Mouse (Mus musculus) hindbrain, embryonic 11.5 days (tissue): ENCODE results near the gene Gm29735. TPM values are rescaled to one million over a fixed set of nuclear protein-coding genes. Genes with fewer than 3 reads are reported as not detected.
"Not testable (repeated sequence)": the region's sequence is repeated elsewhere in the genome, so short reads cannot be mapped to it uniquely, and the experiment has no call there.

Experiments
- ATAC-seq: fragments of 200-750 bp; cut with Nextera tagmentation; 2 replicates; pipeline ENCODE4 v1.8.0; 2017; ENCODE audit warnings: mild to moderate bottlenecking, moderate TSS enrichment, moderate library complexity; ENCODE audit not compliant: low FRiP score
- DNase-seq: peaks from one replicate; pipeline ENCODE4 v3.0.0-alpha.2; 2015; ENCODE audit warnings: low spot score
- H3K27ac ChIP-seq: fragments of 300-500 bp; sonication (generic); 2 replicates; pipeline ENCODE4 v1.5.1; 2014; ENCODE audit warnings: mild to moderate bottlenecking, low read depth, low read length
- H3K27me3 ChIP-seq: fragments of 300-500 bp; sonication (generic); 2 replicates; pipeline ENCODE4 v1.6.1; 2014; ENCODE audit warnings: mild to moderate bottlenecking, low read length, moderate library complexity, mixed read lengths; ENCODE audit not compliant: control insufficient read depth, insufficient read depth
- H3K36me3 ChIP-seq: fragments of 300-500 bp; sonication (generic); 2 replicates; pipeline ENCODE4 v1.6.1; 2014; ENCODE audit warnings: mild to moderate bottlenecking, low read length, moderate library complexity, mixed read lengths; ENCODE audit not compliant: control insufficient read depth, insufficient read depth
- H3K4me1 ChIP-seq: fragments of 300-500 bp; sonication (generic); replicated peaks from 2 replicates; pipeline ENCODE4 v1.6.1; 2014; ENCODE audit warnings: low read length, mixed read lengths; ENCODE audit not compliant: control insufficient read depth, insufficient read depth
- H3K4me2 ChIP-seq: fragments of 300-500 bp; sonication (generic); replicated peaks from 2 replicates; pipeline ENCODE4 v1.6.1; 2014; ENCODE audit warnings: mild to moderate bottlenecking, low read depth, low read length
- H3K4me3 ChIP-seq: fragments of 300-500 bp; sonication (generic); 2 replicates; pipeline ENCODE4 v1.5.1; 2014; ENCODE audit warnings: low read depth, low read length
- H3K9ac ChIP-seq: fragments of 300-500 bp; sonication (generic); 2 replicates; pipeline ENCODE4 v1.6.1; 2014; ENCODE audit warnings: low read depth, low read length
- H3K9me3 ChIP-seq: fragments of 300-500 bp; sonication (generic); 2 replicates; pipeline ENCODE4 v1.6.1; 2016; ENCODE audit warnings: low read length; ENCODE audit not compliant: control insufficient read depth
- WGBS: fragments of 180-500 bp; shearing (Covaris S2); extraction: QIAGEN DNeasy Blood & Tissue Kit; methylation state at CpG from one replicate; pipeline ENCODE4 v1.1.7; 2014; 5-methylcytosine and 5-hydroxymethylcytosine counted together
- polyA plus RNA-seq: library from polyadenylated mRNA; unstranded; fragments of >200 nt; fragmentation: Nextera tagmentation; extraction: Ambion mirVana; gene quantifications from 2 replicates; pipeline ENCODE4 v1.2.1, GENCODE M21; 2014

The Gm29735 gene
- polyA plus RNA-seq = not detected in 2 replicates

DNA sequence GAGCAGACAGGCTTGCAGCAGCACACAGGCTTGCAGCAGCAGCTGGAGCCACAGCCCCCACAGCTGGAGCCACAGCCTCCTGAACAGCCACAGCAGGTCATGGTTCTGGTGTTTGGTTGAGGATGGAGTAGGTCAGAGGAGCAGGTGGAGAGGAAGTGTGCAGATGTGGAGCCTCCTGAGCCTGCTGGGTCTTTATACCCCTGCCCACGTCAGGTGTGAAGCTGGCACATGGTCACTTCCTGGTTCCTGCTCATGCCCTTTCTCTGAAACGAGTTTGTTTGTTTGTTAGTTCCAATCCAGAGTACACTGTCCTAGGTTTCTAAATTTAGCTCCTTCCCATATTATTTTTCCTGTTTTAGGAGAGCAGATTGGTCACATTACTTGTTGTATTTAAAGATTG is at the start of gene Gm29735:
Gene Gm29735 (minus strand): TSS at position 101 of the 400 bp plus-strand sequence.
- WGBS = 61% methylated on average over 2 of the region's 2 CpGs

DNA sequence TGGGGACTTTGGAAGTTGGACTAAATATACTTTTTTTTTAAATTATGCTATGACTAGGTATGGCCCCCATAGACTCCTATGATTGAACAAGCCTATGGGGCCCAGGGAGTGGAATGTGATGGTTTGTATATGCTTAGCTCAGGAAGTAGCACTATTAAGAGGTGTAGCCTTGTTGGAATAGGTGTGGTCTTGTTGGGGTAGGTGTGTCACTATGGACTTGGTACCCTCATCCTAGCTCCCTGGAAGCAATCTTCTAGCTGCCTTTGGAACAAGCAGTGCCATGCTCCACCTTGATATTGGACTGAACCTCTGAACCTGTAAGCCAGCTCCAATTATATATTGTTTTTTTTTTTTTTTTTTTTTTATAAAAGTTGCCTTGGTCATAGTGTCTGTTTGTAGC is 48.6 kb upstream of the Gm29735 start:
- H3K27me3 ChIP-seq = no peaks in the 10 kb centered on the region
- H3K9me3 ChIP-seq = no peaks in the 10 kb centered on the region
- no peaks in the 10 kb centered on the region for H3K36me3 ChIP-seq
- DNase-seq = no peak
- H3K4me3 ChIP-seq = no peak overlapping the region
- no peak overlapping the region for H3K27ac ChIP-seq
- no peak overlapping the region for H3K9ac ChIP-seq
- no peaks in the 10 kb centered on the region for H3K4me1 ChIP-seq
- H3K4me2 ChIP-seq = no peak overlapping the region
- ATAC-seq = no peak

More for the DNA sequence above, at the start of gene Gm29735:
- H3K27ac ChIP-seq, H3K4me2 ChIP-seq, ATAC-seq, H3K4me3 ChIP-seq, H3K36me3 ChIP-seq, H3K27me3 ChIP-seq, H3K9ac ChIP-seq, H3K9me3 ChIP-seq, H3K4me1 ChIP-seq, DNase-seq: not testable (repeated sequence)

DNA sequence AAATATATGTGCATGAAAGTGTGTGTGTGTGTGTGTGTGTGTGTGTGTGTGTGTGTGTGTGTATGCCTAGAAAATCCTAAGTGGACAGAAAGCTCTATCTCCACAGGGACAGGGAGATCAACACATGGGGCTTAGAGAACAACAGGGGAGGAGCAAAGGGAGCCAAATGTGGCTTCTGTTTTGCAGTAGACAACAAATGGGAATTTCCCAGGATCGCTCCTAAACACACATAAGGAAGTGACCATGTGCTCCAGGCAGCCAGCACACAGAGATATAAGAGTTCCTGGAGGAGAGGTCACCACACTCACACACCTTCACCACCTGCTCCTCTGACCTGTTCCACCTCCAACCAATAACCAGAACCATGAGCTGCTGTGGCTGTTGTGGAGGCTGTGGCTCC is 44.2 kb upstream of the Gm29735 start, which contains the start of gene Krtap5-3:
Gene Krtap5-3 (plus strand): TSS at position 301 of the 400 bp plus-strand sequence.
- no peak within 1 kb of the TSS for H3K4me2 ChIP-seq
- 69% methylated on average over 1 of the region's 1 CpGs for whole genome bisulfite sequencing
- no peak within 1 kb of the TSS for H3K9ac ChIP-seq
- ATAC-seq (no peak), DNase-seq (no peak)
- no peak within 1 kb of the TSS for H3K27ac ChIP-seq
- H3K9me3 ChIP-seq = no peaks in the 10 kb centered on the region
- no peaks in the 10 kb centered on the region for H3K36me3 ChIP-seq
- H3K4me1 ChIP-seq = no peaks in the 10 kb centered on the region
- H3K27me3 ChIP-seq = no peaks in the 10 kb centered on the region; the same call in 1 of the 2 replicates
- H3K4me3 ChIP-seq = no peak within 1 kb of the TSS

DNA sequence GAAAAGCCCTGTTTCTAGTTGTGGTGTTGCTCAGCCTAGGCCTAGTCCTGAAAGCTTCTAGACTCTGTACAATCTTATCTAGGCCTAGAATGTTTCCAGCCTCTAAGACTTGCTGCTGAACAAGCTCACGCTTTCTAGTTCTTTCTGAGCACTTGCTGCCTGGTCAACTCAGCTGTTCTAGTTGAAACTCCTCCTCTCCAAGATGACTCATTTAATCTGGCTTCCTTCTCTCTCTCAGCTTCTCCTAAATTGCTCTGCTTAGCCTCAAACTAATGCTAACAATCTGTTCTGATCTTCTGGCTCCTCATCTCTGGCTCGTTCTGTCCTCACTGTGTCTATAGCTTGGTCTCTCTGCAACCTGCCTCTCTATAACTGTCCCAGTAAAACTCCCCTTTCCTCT is 41.8 kb upstream of the Gm29735 start:
- WGBS = 83% methylated on average over 2 of the region's 2 CpGs
- no peak overlapping the region for H3K27ac ChIP-seq
- DNase-seq = no peak
- no peaks in the 10 kb centered on the region for H3K4me1 ChIP-seq
- H3K4me2 ChIP-seq = no peak overlapping the region
- H3K36me3 ChIP-seq = no peaks in the 10 kb centered on the region
- ATAC-seq = no peak
- H3K9me3 ChIP-seq = no peaks in the 10 kb centered on the region
- H3K27me3 ChIP-seq = no peaks in the 10 kb centered on the region; the same call in 1 of the 2 replicates
- H3K9ac ChIP-seq = no peak overlapping the region
- H3K4me3 ChIP-seq = no peak overlapping the region

DNA sequence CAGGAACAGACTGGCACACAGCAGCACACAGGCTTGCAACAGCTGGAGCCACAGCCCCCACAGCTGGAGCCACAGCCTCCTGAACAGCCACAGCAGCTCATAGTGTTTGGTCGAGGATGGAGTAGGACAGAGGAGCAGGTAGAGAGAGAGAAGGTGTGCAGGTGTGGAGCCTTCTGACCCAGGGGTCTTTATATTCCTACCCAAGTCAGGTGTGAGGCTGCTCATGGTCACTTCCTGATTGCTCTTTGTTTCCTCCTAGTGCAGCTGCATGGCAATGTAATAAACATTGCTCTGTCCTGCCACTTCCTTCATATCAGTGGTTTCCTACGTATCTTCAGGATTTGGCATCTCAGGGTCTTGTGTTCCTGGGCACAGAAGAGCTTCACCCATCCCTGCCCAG is 33.4 kb upstream of the Gm29735 start, which contains the start of gene Gm10153:
Gene Gm10153 (minus strand): TSS at position 101 of the 400 bp plus-strand sequence.
- Histone ChIP-seq H3K4me3 (no peak within 1 kb of the TSS), H3K4me1 (no peaks in the 10 kb centered on the region), H3K9me3 (no peaks in the 10 kb centered on the region), H3K27me3 (no peaks in the 10 kb centered on the region), H3K4me2 (no peak within 1 kb of the TSS), H3K27ac (no peak within 1 kb of the TSS), H3K9ac (no peak within 1 kb of the TSS), H3K36me3 (no peaks in the 10 kb centered on the region)
- DNase-seq (no peak), ATAC-seq (no peak)
- 54% methylated on average over 2 of the region's 2 CpGs for WGBS

DNA sequence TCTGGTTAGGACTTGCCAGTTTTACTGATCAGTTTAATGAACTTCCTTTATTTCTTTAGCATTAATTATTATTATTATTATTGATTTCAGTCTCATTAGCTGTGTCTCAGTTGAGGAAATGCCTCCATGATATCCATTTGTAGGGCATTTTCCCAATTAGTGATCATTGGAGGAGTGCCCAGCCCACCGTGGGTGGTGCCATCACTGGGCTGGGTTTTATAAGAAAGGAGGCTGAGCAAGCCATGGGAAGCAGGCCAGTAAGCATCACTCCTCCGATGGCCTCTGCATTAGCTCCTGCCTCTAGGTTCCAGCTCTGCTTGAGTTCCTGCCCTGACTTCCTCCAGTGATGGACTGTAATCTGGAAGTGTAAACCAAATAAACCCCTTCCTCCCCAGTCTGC is 31.2 kb upstream of the Gm29735 start:
- H3K27ac ChIP-seq = no peak overlapping the region
- H3K4me2 ChIP-seq = no peak overlapping the region
- ATAC-seq (no peak), DNase-seq (no peak)
- H3K36me3 ChIP-seq = no peaks in the 10 kb centered on the region
- H3K27me3 ChIP-seq = no peaks in the 10 kb centered on the region
- H3K9me3 ChIP-seq = no peaks in the 10 kb centered on the region
- H3K4me3 ChIP-seq = no peak overlapping the region
- 80% methylated on average over 2 of the region's 2 CpGs for WGBS
- H3K9ac ChIP-seq = no peak overlapping the region
- H3K4me1 ChIP-seq = no peaks in the 10 kb centered on the region

DNA sequence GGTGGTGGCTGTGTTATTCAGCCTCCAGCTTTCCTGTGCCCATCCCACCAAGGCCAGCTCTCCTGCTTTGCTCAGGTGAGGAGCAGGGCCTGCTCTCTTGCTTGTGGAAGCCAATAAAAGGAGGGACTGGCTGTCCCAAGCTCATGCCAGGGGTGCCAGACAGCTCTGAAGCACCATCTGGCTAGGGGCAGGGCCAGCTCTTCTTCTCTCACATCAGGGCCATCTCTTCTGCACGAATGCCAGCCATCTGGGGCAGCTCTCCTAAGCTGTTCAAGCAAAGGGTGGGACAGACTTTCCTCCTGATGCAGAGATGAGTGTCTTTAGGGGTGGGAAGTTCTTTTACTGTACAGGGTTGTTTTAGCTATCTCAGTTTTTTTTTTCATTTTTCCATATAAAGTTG is 24.1 kb upstream of the Gm29735 start:
- no peaks in the 10 kb centered on the region for H3K36me3 ChIP-seq
- WGBS = 67% methylated on average over 1 of the region's 1 CpGs
- no peak overlapping the region for H3K4me3 ChIP-seq
- no peak overlapping the region for H3K9ac ChIP-seq
- H3K4me2 ChIP-seq = no peak overlapping the region
- no peaks in the 10 kb centered on the region for H3K4me1 ChIP-seq
- no peak for DNase-seq
- H3K27me3 ChIP-seq = no peaks in the 10 kb centered on the region
- no peaks in the 10 kb centered on the region for H3K9me3 ChIP-seq
- no peak overlapping the region for H3K27ac ChIP-seq
- ATAC-seq = no peak

DNA sequence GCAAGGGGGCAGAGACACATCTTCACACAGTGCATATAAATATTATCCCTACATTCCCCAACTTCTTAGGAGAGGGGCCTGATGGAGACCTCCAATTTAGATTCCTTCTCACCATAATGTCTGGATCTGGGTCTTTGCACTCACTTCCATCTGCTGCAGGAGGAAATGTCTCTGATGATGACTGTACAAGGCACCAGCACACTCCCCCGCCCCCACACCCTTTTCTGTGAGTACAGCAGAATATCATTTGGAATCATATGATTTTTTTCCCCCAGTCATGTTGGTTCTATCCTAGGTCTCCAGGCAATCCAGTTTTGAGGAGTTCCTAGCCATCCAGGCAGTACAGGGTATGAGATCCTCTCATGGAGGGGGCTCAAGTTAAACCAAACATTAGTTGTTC is 21.8 kb upstream of the Gm29735 start:
- ATAC-seq (no peak), DNase-seq (no peak)
- no peaks in the 10 kb centered on the region for H3K4me1 ChIP-seq
- H3K36me3 ChIP-seq = no peaks in the 10 kb centered on the region
- no peaks in the 10 kb centered on the region for H3K27me3 ChIP-seq
- H3K9ac ChIP-seq = no peak overlapping the region
- 90% methylated on average over 1 of the region's 1 CpGs for WGBS
- H3K9me3 ChIP-seq = no peaks in the 10 kb centered on the region
- H3K27ac ChIP-seq = no peak overlapping the region
- H3K4me3 ChIP-seq = no peak overlapping the region
- H3K4me2 ChIP-seq = no peak overlapping the region

DNA sequence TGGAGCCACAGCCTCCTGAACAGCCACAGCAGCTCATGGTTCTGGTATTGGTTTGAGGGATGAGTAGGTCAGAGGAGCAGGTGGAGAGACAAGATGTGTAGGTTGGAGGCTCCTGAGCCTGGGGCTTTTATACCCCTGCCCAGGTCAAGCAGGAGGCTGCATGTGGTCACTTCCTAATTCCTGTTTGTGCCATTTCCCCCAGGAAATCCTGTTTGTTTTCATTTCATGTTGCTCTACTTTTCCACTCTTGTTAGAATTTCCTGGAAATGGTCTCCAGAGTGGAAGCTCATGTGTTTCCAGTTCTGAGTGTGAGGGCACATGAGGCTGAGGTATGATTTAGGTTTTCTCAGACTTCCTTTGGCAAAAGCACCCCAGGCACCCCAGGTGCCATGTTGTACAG is 19.0 kb upstream of the Gm29735 start, which contains the start of gene Krtap5-2:
Gene Krtap5-2 (minus strand): TSS at position 101 of the 400 bp plus-strand sequence.
- H3K4me3 ChIP-seq, H3K36me3 ChIP-seq, H3K9ac ChIP-seq, H3K9me3 ChIP-seq, H3K4me2 ChIP-seq, H3K4me1 ChIP-seq, DNase-seq, ATAC-seq, H3K27ac ChIP-seq, H3K27me3 ChIP-seq: not testable (repeated sequence)
